9 mouse cellular contexts compared by ENCODE assay signal in genomic region chr12:112449144-112449827, GRCm38 (mm10). TPM values are rescaled to one million over a fixed set of nuclear protein-coding genes. Genes with fewer than 3 reads are reported as not detected.
A peak's percentile ranks its signal among the peaks of the same experiment; 100 is the strongest.
DNase-seq lines count a peak whose midpoint lies in the region; ATAC-seq and TF ChIP-seq lines count a peak whose summit lies in the region.
"Had no signal": no experiment of that assay in that cellular context is flagged by ENCODE, and none has a peak within 500 bp of the region (broad histone marks: within the 10 kb centered on the region; RNA-seq: fewer than 3 reads in every experiment).

No protein-coding gene starts in this region.

- H3K4me3 ChIP-seq in gastrocnemius, adult 2 months = no peak overlapping the region
- H3K4me3 ChIP-seq in forebrain, postnatal 0 days (ENCODE audit: low read depth, low read length) = no peak overlapping the region
- H3K4me3 ChIP-seq: liver, embryonic 13.5 days had no signal

- peak; percentile 52 for ATAC-seq in forebrain, postnatal 0 days

- H3K9me3 ChIP-seq in forebrain, postnatal 0 days (ENCODE audit: low read length) = no peaks in the 10 kb centered on the region

- intact Hi-C loops in gastrocnemius, adult 2 months (cut with DNase I) = no loop called here

- H3K9ac ChIP-seq in forebrain, postnatal 0 days = no peak overlapping the region
- H3K9ac ChIP-seq: liver, embryonic 13.5 days had no signal

- H3K4me1 ChIP-seq in forebrain, postnatal 0 days (ENCODE audit: insufficient read depth) = peaks cover 12% of the 10 kb centered on the region
- H3K4me1 ChIP-seq: liver, embryonic 13.5 days had no signal

- H3K27ac ChIP-seq in gastrocnemius, adult 2 months = peak overlapping the region; percentile 83
- H3K27ac ChIP-seq in forebrain, postnatal 0 days (ENCODE audit: low read depth, low read length) = peak overlapping the region; percentile 64
- H3K27ac ChIP-seq: liver, embryonic 13.5 days had no signal

- H3K4me2 ChIP-seq in forebrain, postnatal 0 days (ENCODE audit: low read depth) = no peak overlapping the region
- H3K4me2 ChIP-seq: liver, embryonic 13.5 days had no signal

- no peaks in the 10 kb centered on the region for H3K27me3 ChIP-seq in forebrain, postnatal 0 days (ENCODE audit: insufficient read depth, low read length)
- H3K27me3 ChIP-seq: liver, embryonic 13.5 days had no signal

- no peaks in the 10 kb centered on the region for H3K36me3 ChIP-seq in forebrain, postnatal 0 days (ENCODE audit: insufficient read depth)
- H3K36me3 ChIP-seq: liver, embryonic 13.5 days had no signal

- no peak for DNase-seq in gastrocnemius, adult 2 months
- DNase-seq in gastrocnemius, postnatal 25 days = no peak
- peak; percentile 62 for DNase-seq in A20 (ENCODE audit: low read depth, low spot score)
- peak; percentile 71 for DNase-seq in forebrain, postnatal 0 days
- peak; percentile 28 for DNase-seq in lung, postnatal 25 days (ENCODE audit: low spot score)
- no peak for DNase-seq in adrenal gland, adult 2 months
- DNase-seq in cerebellum, postnatal 36 days = no peak
- DNase-seq in spleen, adult 18-20 months = no peak
- DNase-seq: liver, embryonic 13.5 days had no signal

- 17% methylated on average over 18 of the region's 18 CpGs for WGBS in forebrain, postnatal 0 days

- no peak for TF ChIP-seq CTCF in gastrocnemius, adult 2 months (IDR thresholded peaks at IDR 0.05)
- no peak for TF ChIP-seq CTCF in forebrain, postnatal 0 days (IDR thresholded peaks at IDR 0.05; ENCODE audit: low read depth)

RNA-seq across cellular contexts. Expression of gene A530016L24Rik, which starts 40.0 kb away (rescaled TPM):
- total RNA-seq in gastrocnemius, adult 2 months (2021) = 1 to 10 TPM in 1 of 2 experiments, under 1 TPM in 1; 0.48 to 1.9 TPM
- 1 to 10 TPM in 1 of 2 experiments, under 1 TPM in 1; 0.69 to 5.5 TPM for total RNA-seq in gastrocnemius, postnatal 25 days (2021)
- total RNA-seq in forebrain, postnatal 0 days (2014; rRNA removed) = 0.10 TPM in 1 of 2 replicates, not detected in the other
- polyA plus RNA-seq in forebrain, postnatal 0 days (2015; fragmentation: Nextera tagmentation; extraction: Ambion mirVana) = not detected in 2 replicates
- total RNA-seq in adrenal gland, adult 2 months (2021) = 10 to 100 TPM; 40.0 to 45.4 TPM
- 61.5 and 92.3 TPM in 2 replicates for polyA plus RNA-seq in adrenal gland, adult 2 months (2012; rRNA removed)

Comparison
In these comparisons a context has a peak if more than half of its experiments do, and no peak if none do; other contexts are left out.
1. DNase-seq: peak in A20 (single experiment), forebrain, postnatal 0 days (single experiment) and lung, postnatal 25 days (single experiment); none in gastrocnemius, adult 2 months (single experiment), gastrocnemius, postnatal 25 days (single experiment), adrenal gland, adult 2 months (single experiment), cerebellum, postnatal 36 days (0 of 2) and spleen, adult 18-20 months (0 of 2).
2. RNA of gene A530016L24Rik, which starts 40.0 kb away (total RNA-seq): 40.0 to 45.4 TPM in adrenal gland, adult 2 months; 0.69 to 5.5 TPM in gastrocnemius, postnatal 25 days, 0.48 to 1.9 TPM in gastrocnemius, adult 2 months and 0.10 TPM in forebrain, postnatal 0 days; every median in the first group is over 4 times any median in the second.